Mouse (Mus musculus) lung, postnatal 0 days (tissue): ENCODE measurements around the gene Gm21983. TPM values are rescaled to one million over a fixed set of nuclear protein-coding genes. Genes with fewer than 3 reads are reported as not detected.
A peak's percentile ranks its signal among the peaks of the same experiment; 100 is the strongest.

Experiments used
- ATAC-seq: fragments of 200-750 bp; cut with Nextera tagmentation; 2 replicates; pipeline ENCODE4 v1.8.0; 2017; ENCODE audit warnings: moderate library complexity
- DNase-seq: peaks from one replicate; pipeline ENCODE4 v3.0.0-alpha.2; 2016; ENCODE audit warnings: low spot score
- H3K27ac ChIP-seq: fragments of 300-500 bp; sonication (generic); 2 replicates; pipeline ENCODE4 v1.5.1; 2014; ENCODE audit warnings: antibody characterized with exemption, mild to moderate bottlenecking, low read length, mixed read lengths
- H3K27me3 ChIP-seq: fragments of 300-500 bp; sonication (generic); replicated peaks from 2 replicates; pipeline ENCODE4 v1.6.1; 2014; ENCODE audit warnings: low read length, mixed read lengths; ENCODE audit not compliant: insufficient read depth
- H3K36me3 ChIP-seq: fragments of 300-500 bp; sonication (generic); 2 replicates; pipeline ENCODE4 v1.6.1; 2014; ENCODE audit warnings: low read length, mixed read lengths; ENCODE audit not compliant: insufficient read depth
- H3K4me1 ChIP-seq: fragments of 300-500 bp; sonication (generic); 2 replicates; pipeline ENCODE4 v1.6.1; 2014; ENCODE audit warnings: antibody characterized with exemption, low read depth, low read length, mixed read lengths; ENCODE audit not compliant: insufficient read depth
- H3K4me2 ChIP-seq: fragments of 300-500 bp; sonication (generic); replicated peaks from 2 replicates; pipeline ENCODE4 v1.6.1; 2014; ENCODE audit warnings: low read depth, mild to moderate bottlenecking, low read length, moderate library complexity, mixed read lengths
- H3K4me3 ChIP-seq: fragments of 300-500 bp; sonication (generic); 2 replicates; pipeline ENCODE4 v1.5.1; 2014; ENCODE audit warnings: low read depth, low read length
- H3K9ac ChIP-seq: fragments of 300-500 bp; sonication (generic); replicated peaks from 2 replicates; pipeline ENCODE4 v1.6.1; 2014; ENCODE audit warnings: low read depth, mild to moderate bottlenecking
- H3K9me3 ChIP-seq: fragments of 300-500 bp; sonication (generic); 2 replicates; pipeline ENCODE4 v1.6.1; 2016; ENCODE audit warnings: low read length, mixed read lengths
- CTCF ChIP-seq: IDR thresholded peaks from 2 replicates; pipeline ENCODE4 v1.5.1; 2016; ENCODE audit warnings: antibody characterized with exemption, mild to moderate bottlenecking
- EP300 ChIP-seq: IDR thresholded peaks from 2 replicates; pipeline ENCODE4 v1.6.1; 2016; ENCODE audit warnings: antibody characterized with exemption, mild to moderate bottlenecking, control low read depth
- WGBS: fragments of 180-500 bp; shearing (Covaris S2); extraction: QIAGEN DNeasy Blood & Tissue Kit; methylation state at CpG from one replicate; pipeline ENCODE4 v1.1.7; 2014; 5-methylcytosine and 5-hydroxymethylcytosine counted together
- polyA plus RNA-seq: library from polyadenylated mRNA; unstranded; fragments of >200 nt; fragmentation: Nextera tagmentation; extraction: Ambion mirVana; gene quantifications from 2 replicates; pipeline ENCODE4 v1.2.1, GENCODE M21; 2015

Gm21983 gene
- polyA plus RNA-seq, 1 experiment from 2014 or later = not detected

DNA sequence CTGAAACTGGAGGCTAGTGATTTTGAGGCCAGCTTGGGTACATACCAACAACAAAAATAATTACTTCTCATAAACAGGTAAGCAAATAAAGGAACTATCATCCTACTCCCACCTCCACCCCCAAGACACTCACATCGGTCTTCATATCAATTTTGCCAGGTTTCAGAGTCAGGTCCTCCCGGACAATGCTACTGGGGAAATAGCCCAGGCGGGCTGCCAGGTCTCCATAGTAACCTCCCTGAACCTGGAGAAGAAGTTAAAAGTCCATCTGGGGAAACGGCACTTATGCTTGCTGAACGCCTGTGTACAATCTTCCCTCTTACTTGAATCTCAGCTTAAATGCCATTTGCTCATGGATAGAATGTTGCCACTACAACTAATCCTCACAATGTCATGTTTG, 850 bp downstream of the Gm21983 start:
- Histone ChIP-seq H3K4me3 (no peak overlapping the region), H3K4me1 (peaks cover 8% of the 10 kb centered on the region; the same call in 1 of the 2 replicates), H3K36me3 (no peaks in the 10 kb centered on the region), H3K27me3 (no peaks in the 10 kb centered on the region), H3K4me2 (no peak overlapping the region), H3K27ac (peak overlapping the region; percentile 59; the same call in 1 of the 2 replicates), H3K9ac (no peak overlapping the region), H3K9me3 (no peaks in the 10 kb centered on the region)
- TF ChIP-seq CTCF = no peak
- no peak for TF ChIP-seq EP300
- 28% methylated on average over 5 of the region's 5 CpGs for WGBS
- DNase-seq = peak; percentile 62
- ATAC-seq = no peak

DNA sequence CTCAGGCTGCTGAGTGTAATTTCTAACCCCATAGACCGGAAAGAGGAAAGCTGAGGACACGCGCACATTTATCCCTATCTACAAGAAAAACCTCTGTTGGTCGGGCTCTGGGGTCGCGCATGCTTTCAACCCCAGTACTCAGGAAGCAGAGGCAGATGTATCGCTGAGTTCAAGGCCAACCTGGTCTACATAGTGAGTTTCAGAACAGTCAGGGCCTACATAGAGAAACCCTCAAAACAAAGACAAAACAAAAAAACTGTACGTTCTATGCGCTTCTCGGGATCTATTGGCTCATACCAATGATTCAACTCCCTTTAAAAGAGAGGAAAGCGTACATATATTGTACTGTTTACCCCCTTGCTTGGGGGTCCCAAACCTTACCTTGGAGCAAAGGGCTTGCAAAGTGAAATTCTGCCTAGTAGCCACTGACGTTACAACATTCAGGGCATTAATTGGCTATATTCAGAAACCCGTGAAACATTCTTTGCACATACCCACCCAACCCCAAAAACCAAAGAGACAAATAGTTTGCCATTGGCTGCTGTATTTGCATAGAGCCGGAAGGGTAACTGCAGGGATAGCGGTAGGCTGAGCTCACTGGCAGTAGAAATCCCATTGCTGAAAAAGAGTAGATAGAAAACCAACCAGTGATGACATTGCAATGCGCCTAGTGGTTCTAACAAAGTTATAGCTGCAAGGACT, 1.5 kb downstream of the Gm21983 start:
- TF ChIP-seq EP300 (no peak; the same call in 1 of the 2 replicates), CTCF (no peak)
- ATAC-seq (no peak), DNase-seq (no peak)
- peak overlapping the region; percentile 75 for H3K4me3 ChIP-seq
- H3K9me3 ChIP-seq = no peaks in the 10 kb centered on the region
- WGBS = 35% methylated on average over 16 of the region's 16 CpGs
- H3K36me3 ChIP-seq = 0 out of 2 replicates have a peak, but pooled peaks cover under 1% of the 10 kb centered on the region
- no peaks in the 10 kb centered on the region for H3K27me3 ChIP-seq
- peak overlapping the region; percentile 94 for H3K27ac ChIP-seq
- H3K4me2 ChIP-seq = peak overlapping the region; percentile 53
- no peak overlapping the region for H3K9ac ChIP-seq
- H3K4me1 ChIP-seq = peaks cover 8% of the 10 kb centered on the region; the same call in 1 of the 2 replicates

DNA sequence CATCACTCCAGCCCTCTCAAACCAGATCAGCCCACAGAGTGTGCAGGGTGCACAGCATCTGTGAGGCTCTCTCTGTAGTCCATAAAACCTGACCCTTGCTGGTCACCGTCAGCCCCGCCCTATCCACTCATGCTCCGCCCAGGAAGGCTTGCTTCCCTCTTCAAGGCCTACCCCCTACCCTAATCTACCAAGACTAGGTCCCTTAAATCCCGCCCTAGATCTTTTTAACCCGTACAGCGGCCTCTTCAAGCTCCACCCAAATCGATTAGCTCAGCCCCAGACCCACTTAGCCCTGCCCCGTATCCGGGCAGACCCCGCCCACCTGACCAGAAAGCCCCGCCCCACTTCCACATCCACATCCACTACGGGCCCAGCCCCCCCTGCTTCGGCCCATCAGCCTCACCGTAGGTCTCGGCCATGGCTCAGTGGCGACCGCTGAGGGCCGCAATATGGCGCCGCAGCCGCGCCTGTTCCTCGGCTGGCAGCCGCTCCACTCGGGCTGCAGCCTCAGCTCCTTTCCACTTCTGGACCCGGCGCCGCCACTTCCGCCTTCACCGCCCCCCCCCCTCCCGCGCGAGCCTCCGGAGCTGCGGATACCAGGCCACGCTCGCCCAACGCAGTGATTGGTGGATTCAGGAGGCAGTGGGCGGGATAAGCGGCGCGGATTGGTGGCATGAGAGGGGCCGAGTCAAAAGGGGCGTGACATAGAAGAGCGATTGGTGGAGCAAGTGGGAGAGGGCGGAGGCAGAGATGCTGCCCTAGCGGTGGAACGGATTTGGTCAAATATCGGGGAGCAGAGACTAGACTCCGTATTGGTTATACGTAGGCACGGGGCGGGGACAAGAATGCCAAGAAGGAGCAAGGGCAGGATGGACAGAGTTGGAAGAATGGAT, 2.3 kb downstream of the Gm21983 start, which contains the start of gene Rab4b:
Rab4b (minus strand) TSS at position 573 of the 893 bp plus-strand sequence.
- WGBS = under 1% methylated on average over 49 of the region's 53 CpGs

DNA sequence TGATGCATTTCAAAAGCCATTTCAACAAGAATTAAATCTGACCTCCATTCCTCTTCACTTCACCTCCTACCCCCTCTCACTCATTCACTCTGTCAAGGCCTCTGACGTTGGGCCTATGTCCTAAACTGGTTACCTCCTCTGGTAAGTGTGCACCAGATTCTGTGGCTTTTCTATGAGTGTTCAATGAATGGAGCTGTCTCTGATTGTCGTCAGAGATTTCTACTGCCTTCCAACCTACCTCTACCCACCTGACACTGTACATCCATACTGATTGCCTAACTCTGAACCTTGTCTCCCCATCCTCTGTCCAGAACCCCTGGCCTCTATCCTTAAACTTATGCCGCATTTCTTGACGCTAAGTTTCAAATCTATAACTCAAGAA, 3.0 kb downstream of the Gm21983 start:
- TF ChIP-seq EP300 (no peak), CTCF (no peak)
- H3K9ac ChIP-seq = peak overlapping the region; percentile 51
- H3K36me3 ChIP-seq = peaks cover 11% of the 10 kb centered on the region
- whole genome bisulfite sequencing = 8% methylated on average over 4 of the region's 4 CpGs
- H3K4me2 ChIP-seq = peak overlapping the region; percentile 47
- no peaks in the 10 kb centered on the region for H3K9me3 ChIP-seq
- H3K27ac ChIP-seq = peak overlapping the region; percentile 94
- no peak for ATAC-seq
- peaks cover 8% of the 10 kb centered on the region; the same call in 1 of the 2 replicates for H3K4me1 ChIP-seq
- peak overlapping the region; percentile 75 for H3K4me3 ChIP-seq
- H3K27me3 ChIP-seq = no peaks in the 10 kb centered on the region
- DNase-seq = no peak

More for the DNA sequence above, 2.3 kb downstream of the Gm21983 start, which contains the start of gene Rab4b:
- Histone ChIP-seq H3K36me3 (peaks cover 5% of the 10 kb centered on the region), H3K27ac (peak within 1 kb of the TSS; percentile 94), H3K9me3 (no peaks in the 10 kb centered on the region), H3K9ac (peak within 1 kb of the TSS; percentile 51), H3K27me3 (no peaks in the 10 kb centered on the region), H3K4me2 (peak within 1 kb of the TSS; percentile 53), H3K4me3 (peak within 1 kb of the TSS; percentile 75), H3K4me1 (peaks cover 8% of the 10 kb centered on the region; the same call in 1 of the 2 replicates)
- peak; percentile 76 for TF ChIP-seq CTCF
- no peak for TF ChIP-seq EP300
- peak; percentile 100 for DNase-seq
- peak; percentile 98 for ATAC-seq

DNA sequence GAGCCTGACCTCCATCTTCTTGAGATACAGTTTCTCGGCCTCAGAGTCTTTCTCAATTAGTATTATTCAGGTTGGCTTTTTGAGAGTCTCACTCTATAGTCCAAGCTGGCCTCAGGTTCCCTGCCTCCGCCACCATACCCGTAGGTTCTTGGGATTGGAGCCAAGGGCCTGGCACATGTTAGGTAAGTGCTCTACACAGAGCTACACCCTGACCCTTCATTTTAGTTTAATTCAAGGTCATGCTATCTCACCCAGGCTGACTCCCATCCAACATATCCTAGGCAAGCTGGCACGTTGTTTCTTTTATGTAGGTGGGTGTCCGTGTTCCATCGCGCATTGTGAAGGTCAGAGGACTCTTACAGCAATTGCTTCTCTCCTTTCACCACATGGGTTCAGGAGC, 6.0 kb downstream of the Gm21983 start:
- ATAC-seq (no peak), DNase-seq (no peak)
- Histone ChIP-seq H3K4me3 (no peak overlapping the region), H3K4me2 (no peak overlapping the region), H3K9me3 (no peaks in the 10 kb centered on the region), H3K36me3 (peaks cover 23% of the 10 kb centered on the region), H3K27me3 (no peaks in the 10 kb centered on the region), H3K27ac (no peak overlapping the region), H3K4me1 (peaks cover 8% of the 10 kb centered on the region; the same call in 1 of the 2 replicates), H3K9ac (no peak overlapping the region)
- 83% methylated on average over 7 of the region's 7 CpGs for WGBS
- no peak for TF ChIP-seq EP300
- no peak for TF ChIP-seq CTCF

DNA sequence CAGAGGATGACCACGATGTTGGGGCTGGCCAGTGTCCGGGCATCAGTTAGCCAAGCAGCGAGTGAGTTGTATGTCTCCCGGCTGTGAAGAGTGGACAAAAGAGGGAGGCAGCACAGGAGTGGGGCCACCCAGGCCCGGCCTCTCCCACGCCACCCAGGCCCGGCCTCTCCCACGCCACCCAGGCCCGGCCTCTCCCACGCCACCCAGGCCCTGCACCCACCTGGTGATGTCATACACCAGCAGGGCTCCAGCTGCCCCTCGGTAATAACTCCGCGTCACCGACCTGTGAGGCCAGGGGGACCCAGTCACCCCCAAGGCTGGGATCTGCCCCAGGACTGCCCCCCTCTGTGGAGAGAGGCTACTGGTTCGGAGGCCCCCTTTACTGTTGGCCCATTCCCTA, 6.4 kb downstream of the Gm21983 start:
- no peak for DNase-seq
- Histone ChIP-seq H3K4me2 (no peak overlapping the region), H3K4me1 (peaks cover 8% of the 10 kb centered on the region; the same call in 1 of the 2 replicates), H3K27ac (no peak overlapping the region), H3K4me3 (no peak overlapping the region), H3K9ac (no peak overlapping the region), H3K9me3 (no peaks in the 10 kb centered on the region), H3K36me3 (peaks cover 23% of the 10 kb centered on the region), H3K27me3 (no peaks in the 10 kb centered on the region)
- ATAC-seq = no peak
- TF ChIP-seq CTCF (no peak), EP300 (no peak)
- 97% methylated on average over 15 of the region's 15 CpGs for WGBS
